Mouse (Mus musculus): ENCODE data around the gene Mapk11. TPM values are rescaled to one million over a fixed set of nuclear protein-coding genes. Genes with fewer than 3 reads are reported as not detected.

Gene Mapk11
- total RNA-seq (2021) = 10 to 100 TPM; 21.6 to 25.8 TPM
- long read RNA-seq, experiment 1, transcript Mapk11-201 (12 exons, 2,461 nt) = major isoform, 5 of 26 reads
- long read RNA-seq, experiment 1, partial matches to known transcripts = 3 of 26 reads
- long read RNA-seq, experiment 1, other reads (novel, unspliced or antisense) = 18 of 26 reads
- long read RNA-seq, experiment 2, transcript Mapk11-201 (12 exons, 2,461 nt) = major isoform, 10 of 24 reads
- long read RNA-seq, experiment 2, partial matches to known transcripts = 8 of 24 reads
- long read RNA-seq, experiment 2, other reads (novel, unspliced or antisense) = 6 of 24 reads

- no peak for TF ChIP-seq CTCF (conservative IDR thresholded peaks at IDR 0.05)
- Histone ChIP-seq H3K4me3 (peak within 1 kb of the TSS; percentile 81), H3K27ac (peak within 1 kb of the TSS; percentile 87)
- no peak for DNase-seq (ENCODE audit: low spot score in 2 of 2)
Observed at GRCm38 (mm10) chr15:89149271-89150040, at the start of gene Mapk11. Gene Mapk11, minus strand, starts transcription at chr15:89149628.

DNA sequence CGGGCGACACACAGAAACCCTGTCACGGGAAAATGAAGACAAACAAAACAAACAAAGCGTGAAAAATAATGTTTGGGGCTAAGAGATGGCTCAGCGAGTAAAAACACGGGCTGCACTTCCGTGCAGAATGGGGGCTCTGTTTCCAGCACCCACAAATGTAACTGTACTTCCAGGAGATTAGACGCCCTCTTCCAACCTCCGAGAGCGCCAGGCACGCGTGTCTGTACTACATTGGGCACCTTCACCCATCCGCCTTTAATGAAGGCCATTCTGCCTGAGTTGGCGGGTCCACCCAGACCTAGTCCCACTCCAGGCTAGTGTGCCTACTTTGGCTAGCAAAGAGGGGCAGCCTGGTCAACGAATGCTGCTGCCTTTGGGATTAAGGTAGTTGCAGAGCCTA lies 47.6 kb upstream of the Mapk11 start:
- peak overlapping the region; percentile 90 for H3K4me3 ChIP-seq
- no peak for DNase-seq (ENCODE audit: low spot score in 2 of 2)
- H3K27ac ChIP-seq = peak overlapping the region; percentile 100
- no peak for TF ChIP-seq CTCF (conservative IDR thresholded peaks at IDR 0.05)

DNA sequence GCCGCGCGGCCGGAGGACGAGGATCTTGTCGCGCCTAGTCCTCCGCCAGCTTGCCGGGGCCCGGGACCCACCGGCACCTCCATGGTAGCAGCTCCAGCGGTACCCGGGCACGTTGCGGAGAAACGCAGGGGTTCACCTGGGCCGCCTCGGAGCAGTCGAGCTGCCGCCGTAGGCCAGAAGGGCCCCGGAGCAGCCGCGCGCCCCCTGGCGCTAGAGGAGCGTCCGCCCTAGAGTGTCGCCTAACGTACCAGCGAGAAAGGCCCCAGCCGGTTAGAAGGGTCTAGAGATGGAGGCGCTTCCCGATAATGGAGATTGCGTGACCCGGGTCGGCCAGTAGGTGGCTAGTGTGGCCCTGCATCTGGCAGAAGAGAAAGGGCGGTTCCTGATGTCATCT lies 46.9 kb upstream of the Mapk11 start, which contains the start of gene Dennd6b:
Gene Dennd6b, minus strand, starts transcription at position 184 of the 394 bp plus-strand sequence.
- Histone ChIP-seq H3K27ac (peak within 1 kb of the TSS; percentile 100), H3K4me3 (peak within 1 kb of the TSS; percentile 90)
- peak; percentile 97 to 98 for DNase-seq (ENCODE audit: low spot score in 2 of 2)
- TF ChIP-seq CTCF (conservative IDR thresholded peaks at IDR 0.05) = peak; percentile 96

GRCm38 (mm10) chr15:89195690-89196312 lies 46.4 kb upstream of the Mapk11 start:
- Histone ChIP-seq H3K4me3 (peak overlapping the region; percentile 90), H3K27ac (peak overlapping the region; percentile 100)
- DNase-seq (ENCODE audit: low spot score in 2 of 2) = peak; percentile 90 to 93
- no peak for TF ChIP-seq CTCF (conservative IDR thresholded peaks at IDR 0.05)

- Histone ChIP-seq H3K27ac (peak overlapping the region; percentile 100), H3K4me3 (peak overlapping the region; percentile 90)
- no peak for DNase-seq (ENCODE audit: low spot score in 2 of 2)
- TF ChIP-seq CTCF (conservative IDR thresholded peaks at IDR 0.05) = no peak
Observed at GRCm38 (mm10) chr15:89195261-89195681, 45.8 kb upstream of the Mapk11 start.

DNA sequence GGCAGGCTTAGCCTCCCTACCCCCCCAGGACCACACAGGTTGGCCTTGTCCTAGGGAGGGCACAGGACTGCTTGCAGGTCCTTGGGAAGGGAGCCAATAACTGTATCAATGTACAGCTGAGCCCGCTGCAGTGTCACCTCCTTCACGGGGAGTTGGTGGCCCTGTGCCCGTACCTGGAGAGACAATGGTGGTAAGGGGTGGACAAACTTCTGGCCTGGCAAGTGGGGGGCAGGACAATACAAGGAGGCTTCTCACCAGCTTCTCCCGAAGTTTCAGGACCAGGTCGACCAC lies 35.5 kb upstream of the Mapk11 start:
- Histone ChIP-seq H3K27ac (peak overlapping the region; percentile 32; the same call in 1 of the 2 replicates), H3K4me3 (no peak overlapping the region)
- no peak for TF ChIP-seq CTCF (conservative IDR thresholded peaks at IDR 0.05)
- no peak for DNase-seq (ENCODE audit: low spot score in 2 of 2)

DNA sequence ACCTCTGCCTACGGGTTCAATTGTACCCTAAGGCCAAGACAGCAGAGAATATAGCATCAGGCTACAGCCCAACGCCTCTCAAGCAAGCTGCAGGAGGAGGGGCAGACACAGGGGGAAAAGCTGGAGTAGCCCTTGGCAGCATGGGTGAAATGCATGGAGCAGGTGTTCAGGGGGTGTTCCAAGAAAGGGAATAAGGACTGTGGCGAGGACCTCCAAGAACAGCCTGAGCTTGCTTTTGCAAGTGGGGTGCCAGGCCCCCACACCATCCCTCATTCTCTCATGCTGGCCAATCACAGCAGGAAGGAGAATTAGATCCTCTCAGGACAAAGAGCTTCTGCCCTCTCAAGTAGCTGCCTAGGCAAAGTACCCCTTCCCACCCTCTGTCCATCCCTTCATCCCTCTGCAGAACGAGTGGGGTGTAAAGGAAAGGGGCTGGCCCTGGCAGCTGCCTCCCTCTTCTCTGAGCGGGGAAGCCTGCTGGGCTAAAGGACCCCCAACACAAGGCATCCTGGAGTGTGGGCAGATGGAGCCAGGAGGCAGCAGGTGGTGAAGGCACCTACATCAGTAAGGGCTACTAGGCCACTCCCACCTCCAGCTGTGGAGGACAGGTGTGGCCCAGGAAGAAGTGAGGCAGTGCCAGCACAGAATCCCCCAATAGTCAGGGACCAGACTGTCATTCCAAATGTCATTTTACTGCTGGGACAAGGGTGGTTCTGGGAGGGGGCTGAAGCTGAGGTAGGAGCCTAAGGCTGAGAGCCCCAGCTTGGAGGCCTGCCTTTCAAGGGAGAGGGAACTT lies 34.9 kb upstream of the Mapk11 start:
- H3K4me3 ChIP-seq = no peak overlapping the region
- TF ChIP-seq CTCF (conservative IDR thresholded peaks at IDR 0.05) = no peak
- DNase-seq (ENCODE audit: low spot score in 2 of 2) = no peak
- peak overlapping the region; percentile 32; the same call in 1 of the 2 replicates for H3K27ac ChIP-seq

GRCm38 (mm10) chr15:89182842-89183241 lies 33.4 kb upstream of the Mapk11 start:
- H3K27ac ChIP-seq = peak overlapping the region; percentile 96
- peak in 1 of 2 experiments; percentile 39 for DNase-seq (ENCODE audit: low spot score in 2 of 2)
- TF ChIP-seq CTCF (conservative IDR thresholded peaks at IDR 0.05) = no peak
- no peak overlapping the region for H3K4me3 ChIP-seq

GRCm38 (mm10) chr15:89182328-89182741 lies 32.9 kb upstream of the Mapk11 start:
- no peak for DNase-seq (ENCODE audit: low spot score in 2 of 2)
- peak; percentile 45 for TF ChIP-seq CTCF (conservative IDR thresholded peaks at IDR 0.05)
- Histone ChIP-seq H3K27ac (peak overlapping the region; percentile 96), H3K4me3 (no peak overlapping the region)

GRCm38 (mm10) chr15:89181561-89182270 lies 32.3 kb upstream of the Mapk11 start:
- TF ChIP-seq CTCF (conservative IDR thresholded peaks at IDR 0.05) = peak; percentile 70
- H3K27ac ChIP-seq = peak overlapping the region; percentile 96
- no peak overlapping the region; the same call in 1 of the 2 replicates for H3K4me3 ChIP-seq
- no peak for DNase-seq (ENCODE audit: low spot score in 2 of 2)

- peak within 1 kb of the TSS; percentile 96 for H3K27ac ChIP-seq
- peak; percentile 68 to 76 for DNase-seq (ENCODE audit: low spot score in 2 of 2)
Observed at GRCm38 (mm10) chr15:89180571-89181229, 31.3 kb upstream of the Mapk11 start, which contains the start of gene Plxnb2. Gene Plxnb2, minus strand, starts transcription at chr15:89180788.

More at GRCm38 (mm10) chr15:89180571-89181229, 31.3 kb upstream of the Mapk11 start, which contains the start of gene Plxnb2:
- peak within 1 kb of the TSS; percentile 75 for H3K4me3 ChIP-seq
- TF ChIP-seq CTCF (conservative IDR thresholded peaks at IDR 0.05) = no peak
